Mouse (Mus musculus) embryo, embryonic 11.5 days (tissue): Measurements from ENCODE around the gene Rnf208.

Source experiments
- DNase-seq: peaks from one replicate; pipeline ENCODE4 v3.0.0-alpha.2; 2012; ENCODE audit warnings: low read depth, low spot score

Rnf208 gene

DNA sequence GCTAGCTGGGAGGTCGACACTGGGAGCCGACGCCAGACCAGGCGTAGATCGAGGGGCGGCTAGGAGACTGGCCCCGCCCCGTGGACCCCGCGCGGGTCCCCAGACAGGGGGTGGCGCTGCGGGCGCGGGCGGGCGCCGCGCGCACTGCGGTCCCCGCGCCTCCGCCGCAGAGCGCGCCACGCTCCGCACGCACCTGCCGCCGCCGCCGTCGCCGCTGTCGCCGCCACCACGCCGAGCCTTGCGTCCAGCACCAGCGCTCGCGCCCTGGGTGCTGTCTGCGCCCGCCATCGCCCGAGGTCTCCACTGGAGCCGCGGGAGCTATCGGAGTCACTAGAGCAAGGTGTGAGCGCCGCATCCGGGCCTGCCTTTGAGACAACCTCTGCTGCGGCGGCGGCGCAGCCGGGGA lies at the start of gene Rnf208, which contains the start of gene Cysrt1:
Gene Rnf208 (plus strand): TSS at position 155 of the 406 bp plus-strand sequence.
Gene Cysrt1 (minus strand): TSS at position 352 of the 406 bp plus-strand sequence.
- no peak for DNase-seq

DNA sequence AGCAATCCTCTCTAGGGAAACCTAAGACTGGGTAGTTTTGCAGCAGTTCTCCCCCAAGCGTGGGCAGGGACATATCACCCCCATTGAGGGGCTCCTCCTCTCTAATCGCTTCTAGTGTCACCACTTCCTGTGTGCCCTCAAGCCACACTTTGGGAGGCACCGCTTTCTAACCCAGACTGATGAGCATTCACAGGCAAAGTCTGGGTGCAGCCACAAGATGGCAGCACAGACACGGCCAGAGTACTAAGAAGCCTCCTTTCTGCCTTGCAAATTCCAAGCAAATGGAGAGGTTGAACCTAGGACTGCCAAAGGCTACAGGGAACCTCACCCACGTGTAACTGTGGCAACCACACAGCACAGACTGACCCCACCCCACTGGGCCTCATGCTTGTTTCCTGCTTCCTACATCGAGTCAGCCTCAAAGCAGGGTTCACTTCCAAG lies 48.7 kb upstream of the Rnf208 start:
- peak; percentile 81 for DNase-seq

DNA sequence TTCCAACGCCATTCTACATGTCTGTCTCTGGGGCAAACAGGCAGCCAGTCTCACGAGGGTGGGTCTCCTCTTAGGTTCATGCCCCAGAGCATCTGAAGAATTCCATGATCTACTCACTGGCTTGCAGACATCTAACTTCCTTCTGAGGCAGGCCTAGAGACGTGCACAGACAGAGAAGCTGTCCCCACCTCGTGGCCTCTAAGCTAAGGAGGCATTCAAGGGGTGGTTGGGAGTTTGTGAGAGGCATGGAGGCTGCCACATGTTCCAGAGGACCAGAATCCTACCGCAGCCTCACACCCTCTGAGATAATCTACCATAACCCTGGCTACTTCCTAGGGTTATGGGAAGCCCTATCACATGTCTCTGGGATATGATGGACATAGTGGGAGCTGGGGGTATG lies 48.0 kb upstream of the Rnf208 start:
- DNase-seq = no peak

DNA sequence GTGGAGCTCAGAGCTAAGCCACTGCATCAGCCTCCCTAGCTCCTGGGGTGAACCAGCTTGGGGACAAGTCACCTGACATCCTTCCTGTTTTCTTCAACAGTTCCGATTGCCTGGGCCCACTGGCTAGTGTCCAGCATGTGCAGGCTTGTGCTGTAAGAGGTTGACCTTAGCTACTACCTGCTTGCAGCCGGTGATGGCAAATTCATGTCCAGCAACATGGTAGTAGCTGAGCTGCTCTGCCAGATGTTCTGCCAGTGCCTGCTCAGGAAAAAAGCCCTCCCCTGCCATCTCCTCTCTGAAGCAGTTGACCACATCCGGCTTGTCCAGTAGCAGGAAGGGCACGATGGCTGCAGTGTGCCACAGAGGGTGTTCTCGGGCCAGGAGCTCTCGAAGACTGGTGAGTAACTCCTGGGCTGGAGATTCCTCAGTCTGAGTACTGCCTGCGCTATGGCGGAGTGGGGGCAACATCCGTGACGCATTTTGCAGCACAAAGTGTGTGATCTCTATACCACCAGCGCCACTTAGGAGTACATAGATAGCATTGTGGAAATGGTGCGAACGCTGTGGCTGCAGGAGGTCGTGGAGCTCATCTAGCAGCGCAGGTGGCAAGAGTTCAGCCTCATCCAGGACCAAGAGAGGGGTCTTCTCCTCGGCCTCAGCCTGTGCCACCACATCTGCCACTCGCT lies 47.4 kb upstream of the Rnf208 start:
- no peak for DNase-seq

DNA sequence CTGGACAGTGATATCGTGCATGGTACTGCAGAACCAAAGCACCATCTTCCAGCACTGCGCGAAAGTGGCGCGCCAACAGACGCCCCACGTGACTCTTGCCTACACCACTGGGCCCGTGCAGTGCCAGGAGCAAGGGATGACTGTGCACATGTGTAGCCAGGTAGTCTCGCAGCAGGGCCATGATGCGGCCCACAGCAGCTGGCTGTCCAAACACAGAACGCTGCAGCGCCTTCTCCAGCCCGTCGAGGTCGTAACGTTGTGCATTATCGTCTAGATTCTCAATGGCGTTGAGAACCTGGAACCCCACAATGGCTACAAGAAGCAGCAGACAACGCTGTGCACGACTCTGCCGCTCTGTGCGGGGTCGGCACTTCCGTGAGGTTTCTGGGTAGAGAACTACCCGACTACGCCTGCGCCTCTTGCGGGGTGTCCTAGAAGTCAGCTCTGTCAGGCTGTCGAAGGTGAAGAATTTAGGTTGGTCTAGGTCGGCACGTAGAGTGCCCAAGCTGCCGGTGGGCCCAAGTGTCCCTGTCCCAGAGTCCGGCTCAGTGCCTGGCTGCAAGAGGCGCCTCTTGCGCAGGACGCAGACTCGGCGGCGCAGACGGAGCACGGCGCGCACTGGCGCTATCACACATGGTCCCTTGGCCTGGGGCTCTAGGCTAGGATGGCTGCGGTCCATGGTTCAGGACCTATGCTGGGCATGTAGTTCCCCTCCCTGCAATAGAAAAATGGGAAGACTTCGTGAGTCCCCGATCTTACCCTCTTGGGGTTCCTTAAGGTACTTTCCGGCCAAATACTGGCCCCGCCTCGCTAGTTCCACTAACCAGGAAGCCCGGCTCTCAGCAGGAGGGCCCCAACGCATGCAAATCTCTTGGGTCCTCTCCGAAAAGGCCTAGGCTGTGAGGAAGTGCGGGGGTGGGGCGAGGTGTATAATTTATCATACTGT lies 46.6 kb upstream of the Rnf208 start:
- DNase-seq = no peak

DNA sequence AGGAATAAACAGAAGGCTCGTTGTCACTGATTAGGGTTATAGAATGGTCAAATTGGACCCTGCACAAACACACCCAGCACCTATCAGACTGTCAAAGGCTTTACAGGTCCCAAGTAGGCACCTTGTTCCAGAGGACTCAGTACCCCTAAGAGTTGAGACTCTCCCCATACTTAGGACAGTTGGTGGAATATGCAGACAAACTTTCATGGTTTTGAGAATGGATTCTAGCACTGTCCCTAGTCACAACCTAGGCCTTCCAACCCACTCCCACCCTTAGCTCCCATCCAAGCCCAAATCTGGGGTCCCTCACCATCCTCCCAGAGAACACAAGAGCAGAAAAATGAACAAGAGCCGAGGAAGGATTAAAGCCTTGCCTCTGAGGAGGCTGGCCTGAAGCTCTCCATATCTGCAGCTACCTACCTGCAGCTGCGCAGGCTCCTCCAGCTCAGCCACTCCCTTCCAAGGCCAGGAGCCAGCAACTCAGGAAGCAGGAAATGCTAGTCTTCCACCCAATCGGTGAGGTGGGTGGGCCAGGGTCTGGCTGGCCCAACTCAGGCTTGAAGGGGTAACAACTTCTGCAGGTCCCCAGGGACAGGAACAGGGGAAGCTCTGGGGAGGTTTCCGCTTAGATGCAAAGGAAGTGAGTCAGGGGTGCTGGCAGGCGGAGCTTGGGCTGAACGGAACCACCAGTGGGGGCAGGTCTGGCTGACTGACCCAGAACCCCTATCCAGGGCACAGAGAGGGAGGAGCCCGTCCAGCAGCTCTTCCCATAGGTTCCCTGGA lies 45.7 kb upstream of the Rnf208 start, which contains the start of gene Tor4a:
Gene Tor4a (minus strand): TSS at position 715 of the 783 bp plus-strand sequence.
- no peak for DNase-seq

DNA sequence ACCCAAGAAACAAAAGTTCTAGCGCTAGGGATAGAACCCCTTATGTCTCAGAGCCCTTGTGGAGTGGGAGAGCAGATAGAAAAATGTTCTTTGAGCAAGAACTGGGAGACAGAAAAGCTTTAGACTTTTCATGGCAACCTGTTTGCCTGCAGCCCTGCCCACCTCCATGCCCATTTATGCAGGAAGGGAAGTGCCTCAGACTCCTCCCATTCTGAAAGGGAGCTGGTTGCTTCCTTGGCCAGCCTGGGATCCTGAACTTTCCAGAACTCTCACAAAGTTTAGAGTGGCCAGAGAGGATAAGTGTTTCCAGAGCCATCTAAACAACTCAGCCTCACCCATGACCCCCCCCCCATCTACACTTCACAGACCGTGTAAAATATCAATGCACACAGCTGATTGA lies 44.9 kb upstream of the Rnf208 start:
- no peak for DNase-seq

DNA sequence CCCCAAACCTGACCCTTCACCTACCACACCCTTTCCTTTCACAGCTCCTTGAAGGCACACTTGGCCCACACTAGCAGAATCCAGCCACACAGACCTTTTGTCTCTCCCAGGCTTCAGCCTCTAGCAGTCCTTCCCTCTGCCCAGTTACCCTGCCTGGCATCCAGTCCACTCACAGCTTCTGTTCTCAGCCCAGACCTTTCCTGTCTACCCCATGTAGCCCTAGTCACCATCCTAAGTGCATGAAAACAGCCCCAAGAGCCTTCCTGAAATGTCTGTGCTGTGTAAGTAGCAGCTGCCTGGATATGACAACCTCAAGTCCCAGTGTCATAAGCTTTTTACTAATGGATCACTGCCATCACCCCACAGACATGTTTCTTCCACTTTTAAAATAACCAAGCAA lies 44.1 kb upstream of the Rnf208 start:
- no peak for DNase-seq

DNA sequence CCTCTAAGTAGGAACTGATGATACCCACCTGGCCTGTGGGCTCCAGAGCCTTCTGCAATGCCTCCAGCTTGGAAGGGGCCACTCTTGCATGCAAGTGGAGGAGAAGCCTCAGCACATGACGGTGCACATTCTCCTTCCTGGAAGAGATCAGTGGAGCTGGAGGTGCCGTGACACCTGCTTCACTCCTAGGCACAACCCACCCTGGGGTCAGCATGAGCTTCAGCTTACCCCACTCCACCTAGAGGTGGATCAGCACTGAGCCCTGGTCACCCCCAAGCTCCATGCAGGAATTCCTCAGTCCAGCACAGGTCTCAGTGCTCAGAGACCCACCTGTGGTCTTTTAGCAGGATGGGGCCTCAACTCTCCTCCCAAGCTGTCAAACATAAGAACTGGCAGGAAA lies 41.4 kb upstream of the Rnf208 start:
- DNase-seq = no peak

DNA sequence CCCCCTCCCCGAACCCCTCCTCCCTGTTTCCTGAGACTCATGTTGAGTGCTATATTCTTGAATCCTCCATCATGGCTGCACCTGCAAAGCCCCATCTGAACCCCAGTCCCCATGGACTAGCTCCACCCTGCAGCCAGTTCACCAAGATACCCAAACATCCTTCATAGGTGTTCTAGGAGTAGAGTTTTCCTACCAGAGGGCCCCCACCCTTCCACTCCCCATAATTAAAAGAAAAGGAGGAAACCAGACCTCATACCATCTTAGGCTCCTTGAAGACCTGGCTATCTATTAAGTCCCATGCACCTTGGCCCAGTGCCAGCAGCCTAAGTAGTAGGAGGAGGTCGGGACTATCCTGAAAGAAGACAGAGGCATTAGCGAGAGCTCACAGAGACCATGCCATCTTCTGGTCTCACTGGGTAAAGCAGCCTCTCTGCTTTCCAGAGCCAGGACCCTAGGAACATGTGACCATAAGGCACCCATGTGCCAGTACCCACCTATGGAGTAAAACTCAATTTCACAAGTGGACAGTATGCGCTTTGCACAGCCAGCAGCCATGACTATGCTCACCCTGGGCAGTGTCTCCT lies 38.3 kb upstream of the Rnf208 start:
- no peak for DNase-seq

DNA sequence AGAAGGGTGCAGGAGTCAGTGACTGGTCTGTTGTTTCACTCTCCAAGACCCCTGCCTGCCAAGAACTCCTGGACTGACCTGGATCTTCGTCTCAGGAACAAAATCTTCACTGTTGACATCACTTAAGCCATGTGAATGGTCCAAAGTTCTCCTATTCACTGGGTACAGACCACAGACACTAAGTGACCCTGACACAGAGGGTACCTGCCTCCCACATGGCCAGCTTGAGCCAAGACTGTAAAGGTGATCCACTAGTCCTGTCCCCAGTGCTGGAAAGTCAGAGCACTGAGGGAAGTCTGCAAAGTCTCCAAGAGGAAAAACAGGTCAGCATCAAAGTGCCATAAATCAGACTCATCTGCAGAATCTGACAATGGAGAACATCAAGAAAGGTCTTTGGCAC lies 34.5 kb upstream of the Rnf208 start:
- DNase-seq = no peak

DNA sequence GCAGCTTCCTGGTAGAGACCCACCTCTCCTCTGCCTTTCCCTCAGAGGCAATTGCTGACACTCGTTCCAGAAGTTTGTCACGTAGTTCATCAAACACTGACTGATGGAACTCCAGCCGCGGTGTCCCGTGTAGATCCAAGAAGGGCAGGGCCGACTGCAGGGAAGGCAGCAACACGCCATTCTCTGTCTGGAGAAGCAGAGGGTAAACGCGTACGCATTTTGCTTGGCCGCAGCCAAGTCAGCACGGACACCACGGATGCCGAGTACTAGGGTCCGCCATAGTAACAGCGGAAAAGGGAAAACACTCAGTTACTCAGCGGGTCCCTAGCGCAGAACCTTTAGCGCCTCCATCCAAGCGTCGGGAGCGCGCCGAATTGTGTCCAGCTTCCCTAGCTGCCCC lies 31.4 kb upstream of the Rnf208 start:
- DNase-seq = no peak

DNA sequence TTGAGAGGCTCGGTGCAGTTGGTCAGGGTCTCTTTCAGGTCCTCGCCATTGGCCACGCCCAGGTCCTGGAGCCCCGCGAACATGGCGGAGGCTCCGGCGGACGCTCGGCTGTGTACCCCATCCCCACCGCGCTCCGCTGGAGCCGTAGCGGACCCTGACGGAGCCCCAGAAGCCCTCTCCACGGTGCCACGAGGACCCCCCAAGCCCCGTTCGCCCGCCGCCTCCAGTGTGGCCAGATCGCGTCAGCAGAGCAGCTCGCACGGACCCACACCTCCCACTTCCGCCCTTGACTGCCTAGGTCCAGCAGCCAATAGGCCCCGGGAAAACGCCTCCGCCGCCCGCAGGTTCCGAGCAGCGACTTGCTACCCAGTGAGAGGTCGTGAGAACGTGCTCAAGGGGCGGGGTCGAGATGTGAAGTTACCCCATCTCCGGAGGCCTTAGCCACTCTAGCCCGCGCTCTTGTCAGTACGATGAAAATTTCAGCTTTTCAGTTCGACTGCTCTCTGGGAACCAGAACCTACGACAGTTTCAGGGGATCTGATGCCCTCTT lies 30.9 kb upstream of the Rnf208 start, which contains the start of gene Nelfb:
Gene Nelfb (minus strand): TSS at position 369 of the 550 bp plus-strand sequence.
- DNase-seq = peak; percentile 84

DNA sequence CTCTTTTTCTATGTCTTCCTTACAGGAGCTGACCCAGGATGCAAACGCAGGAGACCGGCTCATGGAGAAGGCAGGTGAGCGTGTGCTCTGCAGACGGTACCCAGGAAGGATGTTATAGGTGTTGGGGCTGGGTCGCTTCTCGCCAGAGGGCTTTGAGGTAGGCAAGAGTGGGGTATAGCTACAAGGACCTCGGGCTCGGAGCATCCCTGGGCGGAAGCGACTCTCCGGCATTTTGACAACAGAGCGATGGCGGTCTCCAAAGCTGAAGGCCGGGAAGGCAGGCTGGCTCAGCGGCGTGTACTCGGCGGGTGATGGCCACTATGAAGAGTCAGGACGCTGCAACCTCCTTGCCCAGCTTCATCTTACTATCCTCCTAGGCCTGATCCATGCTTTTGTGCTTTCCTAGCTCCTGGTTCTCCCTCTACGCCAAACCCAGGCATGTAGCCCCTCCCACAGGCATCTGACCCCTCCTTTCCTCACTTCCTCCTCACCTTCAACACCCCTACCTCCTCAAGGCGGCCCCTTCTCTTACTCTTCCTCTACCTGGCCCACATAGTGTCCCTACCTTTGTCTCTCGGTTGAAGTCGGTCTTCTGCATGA lies 28.7 kb upstream of the Rnf208 start:
- no peak for DNase-seq

DNA sequence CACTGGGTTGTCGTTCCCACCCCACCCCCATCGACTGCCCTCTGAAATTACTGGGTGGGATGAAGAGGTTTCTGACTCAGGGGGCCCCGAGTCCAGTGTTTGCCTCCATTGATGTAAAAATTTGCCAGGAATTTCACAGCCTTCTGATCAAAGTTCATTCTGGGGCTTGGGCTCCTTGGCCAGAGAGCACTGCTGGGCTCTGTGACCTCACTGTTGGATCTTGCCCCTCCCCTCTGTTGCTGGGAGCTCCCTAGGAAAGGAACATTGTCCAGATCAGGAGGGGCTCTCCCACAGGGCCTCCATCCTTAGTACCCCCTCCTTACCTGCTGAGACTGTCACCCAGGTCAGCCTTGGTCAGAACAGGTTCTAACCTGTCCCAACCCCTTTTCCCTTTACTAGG lies 27.6 kb upstream of the Rnf208 start, which contains the start of gene Stpg3:
Gene Stpg3 (minus strand): TSS at position 194 of the 400 bp plus-strand sequence.
- DNase-seq = no peak

DNA sequence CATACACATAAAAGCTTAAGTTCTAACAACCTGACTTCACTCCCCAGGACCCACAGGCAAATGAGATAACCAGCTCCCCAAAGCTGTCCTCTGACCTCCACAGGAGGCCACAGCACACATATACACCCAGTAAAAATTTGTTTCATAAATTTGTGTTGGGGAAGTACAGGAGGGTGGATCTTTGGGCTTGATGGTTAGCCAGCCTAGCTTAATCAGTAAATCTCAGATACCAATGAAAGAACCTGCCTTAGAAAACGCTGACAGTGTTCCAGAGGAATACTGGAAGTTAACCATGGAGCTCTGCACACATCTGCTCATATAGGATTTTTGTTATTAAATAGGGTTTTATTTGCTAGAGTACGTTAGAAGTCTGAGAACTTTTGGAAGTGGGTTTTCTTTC lies 24.4 kb upstream of the Rnf208 start:
- DNase-seq = no peak

DNA sequence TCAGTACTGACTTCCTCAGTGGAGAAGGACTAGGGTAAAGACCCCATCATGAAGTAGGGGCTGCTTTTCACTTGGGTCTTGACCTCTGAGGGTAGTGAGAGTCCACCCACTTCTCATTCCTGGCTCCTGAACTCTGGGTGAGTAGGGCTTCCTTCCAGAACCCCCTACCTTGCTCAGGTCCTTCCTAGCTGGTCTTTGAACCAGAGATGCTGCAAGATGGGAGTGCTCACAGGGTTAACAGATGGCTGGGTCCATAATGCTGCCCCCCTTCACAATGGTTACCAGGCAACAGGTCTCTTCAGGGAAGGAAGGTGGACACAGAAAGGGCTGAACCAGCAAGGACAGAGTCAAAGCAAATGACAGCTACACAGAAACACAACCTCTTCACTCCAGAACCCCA lies 23.6 kb upstream of the Rnf208 start, which contains the start of gene Fam166a:
Gene Fam166a (plus strand): TSS at position 301 of the 400 bp plus-strand sequence.
- no peak for DNase-seq

DNA sequence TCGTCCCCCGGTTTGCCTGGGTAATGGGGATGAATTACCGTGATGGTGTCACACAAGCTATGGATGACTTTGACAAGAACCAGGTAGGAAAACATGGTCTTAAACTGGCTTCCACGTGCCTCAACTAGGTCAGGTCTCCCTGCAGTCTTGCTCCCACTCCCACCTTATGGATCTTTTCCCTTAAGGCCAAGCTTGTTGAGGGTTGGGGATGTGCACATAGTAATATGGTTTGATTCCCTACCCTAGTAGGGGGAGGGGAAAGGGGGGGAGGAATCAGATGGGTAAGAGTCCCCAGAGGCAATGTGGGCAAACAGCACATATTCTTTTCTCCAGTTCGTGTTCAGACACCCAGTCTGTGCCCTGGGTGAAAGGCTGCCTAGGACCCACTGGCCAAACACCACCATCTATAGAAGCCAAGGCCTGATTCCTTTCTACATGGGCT lies 20.7 kb upstream of the Rnf208 start:
- DNase-seq = no peak

DNA sequence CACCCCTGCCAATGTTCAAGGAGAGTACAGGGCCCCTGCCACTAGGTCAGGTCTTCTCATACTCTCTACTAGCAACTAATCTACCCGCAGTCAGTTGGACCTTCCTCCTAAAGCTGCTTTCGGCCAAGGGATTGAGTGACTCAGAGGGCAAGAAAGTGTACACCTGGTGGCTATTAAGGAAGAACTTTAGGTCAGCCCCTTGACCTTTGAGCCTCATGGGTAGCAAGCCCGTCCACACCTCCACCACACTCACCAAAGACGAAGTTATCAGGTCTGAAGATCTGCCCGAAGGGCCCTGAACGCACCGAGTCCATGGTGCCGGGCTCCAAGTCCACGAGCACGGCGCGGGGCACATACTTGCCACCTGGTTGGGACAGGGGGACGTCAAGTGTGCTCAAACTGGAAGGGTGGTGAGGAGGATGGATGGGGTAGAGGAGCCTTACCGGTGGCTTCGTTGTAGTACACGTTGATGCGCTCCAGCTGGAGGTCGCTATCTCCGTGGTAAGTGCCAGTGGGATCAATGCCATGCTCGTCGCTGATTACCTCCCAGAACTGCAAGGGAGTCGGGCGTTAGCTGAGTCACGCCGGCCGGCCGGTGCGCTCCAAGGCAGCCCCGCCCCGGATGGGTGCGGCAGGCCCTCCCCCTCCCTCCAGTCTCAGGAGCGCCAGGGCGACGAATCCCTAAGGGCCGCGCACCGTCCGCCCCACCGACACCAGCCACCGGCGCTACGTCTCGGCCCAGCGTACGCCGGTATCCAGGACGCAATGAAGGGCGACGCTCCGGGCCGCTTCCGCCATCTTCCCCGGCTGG lies 18.2 kb upstream of the Rnf208 start:
- peak; percentile 35 for DNase-seq

DNA sequence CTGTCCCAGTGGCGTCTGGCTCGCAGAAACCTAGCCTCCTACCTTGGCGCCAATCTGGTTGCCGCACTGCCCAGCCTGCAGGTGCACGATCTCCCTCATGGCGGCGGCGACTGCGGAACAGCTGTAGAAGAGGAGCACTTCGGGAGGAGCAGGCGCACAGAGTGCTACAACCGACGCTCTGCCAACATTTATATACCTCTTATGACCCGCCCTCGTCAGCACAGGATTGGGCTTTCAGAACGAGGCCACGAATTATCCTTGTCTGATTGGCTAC lies 17.6 kb upstream of the Rnf208 start, which contains the start of gene Tubb4b:
Gene Tubb4b (minus strand): TSS at position 211 of the 274 bp plus-strand sequence.
- DNase-seq = no peak
